Mouse (Mus musculus) intestine, postnatal 0 days (tissue): ENCODE measurements around the gene Grm2. TPM values are rescaled to one million over a fixed set of nuclear protein-coding genes. Genes with fewer than 3 reads are reported as not detected.

Source experiments
- polyA plus RNA-seq: library from polyadenylated mRNA; unstranded; fragments of >200 nt; fragmentation: Nextera tagmentation; extraction: Ambion mirVana; gene quantifications from 2 replicates; pipeline ENCODE4 v1.2.1, GENCODE M21; 2015

Gene Grm2
- polyA plus RNA-seq, 1 experiment from 2014 or later, result not detected

Other genes starting within 250 kb of the Grm2 start
- gene Rpl29, start 226.6 kb downstream of the Grm2 start, polyA plus RNA-seq, result 539 and 575 TPM in 2 replicates
- gene Acy1, start 217.8 kb downstream of the Grm2 start, polyA plus RNA-seq, result 42.2 and 43.2 TPM in 2 replicates
- 35.9 and 38.1 TPM in 2 replicates for gene Abhd14b, start 208.6 kb downstream of the Grm2 start, polyA plus RNA-seq
- 20.8 and 21.0 TPM in 2 replicates for gene Abhd14a, start 208.4 kb downstream of the Grm2 start, polyA plus RNA-seq
- 13.8 and 15.7 TPM in 2 replicates for gene Pcbp4, start 202.8 kb downstream of the Grm2 start, polyA plus RNA-seq
- 0.17 and 0.26 TPM in 2 replicates for gene Gpr62, start 190.1 kb downstream of the Grm2 start, polyA plus RNA-seq
- 17.7 and 19.4 TPM in 2 replicates for gene Rrp9, start 180.1 kb downstream of the Grm2 start, polyA plus RNA-seq
- 2.5 and 3.8 TPM in 2 replicates for gene Parp3, start 179.1 kb downstream of the Grm2 start, polyA plus RNA-seq
- not detected in 2 replicates for gene Iqcf1, start 156.1 kb downstream of the Grm2 start, polyA plus RNA-seq
- not detected in 2 replicates for gene Iqcf5, start 141.5 kb downstream of the Grm2 start, polyA plus RNA-seq
- not detected in 2 replicates for gene Iqcf3, start 94.5 kb downstream of the Grm2 start, polyA plus RNA-seq
- not detected in 2 replicates for gene Iqcf4, start 85.1 kb downstream of the Grm2 start, polyA plus RNA-seq
- not detected in 2 replicates for gene Iqcf6, start 29.5 kb downstream of the Grm2 start, polyA plus RNA-seq
- gene Tex264, start 29.8 kb upstream of the Grm2 start, polyA plus RNA-seq, result 100 and 109 TPM in 2 replicates
- 1.9 and 3.0 TPM in 2 replicates for gene Rad54l2, start 133.1 kb upstream of the Grm2 start, polyA plus RNA-seq
- 4.8 and 5.2 TPM in 2 replicates for gene Dcaf1, start 165.8 kb upstream of the Grm2 start, polyA plus RNA-seq
- gene Rbm15b, start 231.3 kb upstream of the Grm2 start, polyA plus RNA-seq, result 3.7 and 3.8 TPM in 2 replicates
- gene Manf, start 235.9 kb upstream of the Grm2 start, polyA plus RNA-seq, result 211 and 214 TPM in 2 replicates